17 mouse cellular contexts compared by ENCODE assay signal in genomic region chr16:44061341-44061740, GRCm38 (mm10).
"Had no signal": no experiment of that assay in that cellular context is flagged by ENCODE, and none has a peak within 500 bp of the region (broad histone marks: within the 10 kb centered on the region; RNA-seq: fewer than 3 reads in every experiment).

No protein-coding gene starts in this region.

- DNase-seq: kidney, adult 18-20 months; kidney, postnatal 25 days; layer of hippocampus, adult 9-11 months; lung, adult 18-20 months; lung, postnatal 10 days; lung, postnatal 4 days; midbrain, embryonic 14.5 days; thymus, adult 2 months; thymus, postnatal 14 days; thymus, postnatal 4 days had no signal

- H3K4me1 ChIP-seq: lung, embryonic 15.5 days had no signal

- H3K9ac ChIP-seq: lung, embryonic 15.5 days had no signal

- H3K4me2 ChIP-seq: lung, embryonic 15.5 days; midbrain, embryonic 11.5 days had no signal

- H3K4me3 ChIP-seq: layer of hippocampus, adult 2 months; lung, embryonic 15.5 days had no signal

- H3K27ac ChIP-seq: kidney, postnatal 0 days; layer of hippocampus, adult 2 months; lung, embryonic 15.5 days; stomach, postnatal 0 days had no signal

- H3K27me3 ChIP-seq: lung, embryonic 15.5 days had no signal

- H3K36me3 ChIP-seq: lung, embryonic 15.5 days had no signal

- ATAC-seq: inflammation-experienced regulatory T-cells, adult 6 months; intestine, embryonic 16.5 days had no signal

- H3K9me3 ChIP-seq: lung, embryonic 15.5 days had no signal
